In the genomic region with DNA sequence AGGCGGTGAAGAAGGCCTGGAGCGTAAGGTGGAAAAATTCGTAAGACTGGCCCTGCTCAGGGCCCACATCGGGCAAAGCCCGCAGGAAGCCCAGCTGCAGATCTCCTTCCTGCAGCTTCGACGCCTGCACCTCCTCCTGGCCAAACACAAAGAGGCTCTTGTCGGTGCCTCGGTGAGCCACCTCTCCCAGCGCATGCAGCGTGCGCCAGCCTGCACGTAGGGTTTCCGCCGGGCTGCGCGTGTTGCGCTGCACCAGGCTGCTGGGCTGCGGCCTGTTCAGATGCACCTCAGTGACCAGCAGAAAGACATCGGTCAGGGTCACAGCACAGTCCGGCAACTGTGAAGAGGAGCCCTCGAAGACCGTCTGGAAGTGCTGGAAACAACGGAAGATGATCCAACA, we compare ENCODE assay signal across 1 mouse cellular context.
TF ChIP-seq lines count a peak whose summit lies in the region.

No protein-coding gene starts in this region.

TF ChIP-seq in ES-E14, 5 proteins besides CTCF, POLR2A, EP300 and RAD21 (continued from another document):
- TF ChIP-seq ZC3H11A (IDR thresholded peaks at IDR 0.05; ENCODE audit: borderline replicate concordance, low read depth, low read length), result no peak
